ENCODE assay signal across 20 mouse cellular contexts in genomic region chr17:66762716-66763115, GRCm38 (mm10).
"Had no signal": no experiment of that assay in that cellular context is flagged by ENCODE, and none has a peak within 500 bp of the region (broad histone marks: within the 10 kb centered on the region; RNA-seq: fewer than 3 reads in every experiment).

No protein-coding gene starts in this region.

- H3K4me3 ChIP-seq: heart, embryonic 12.5 days; hindbrain, embryonic 13.5 days; hindbrain, embryonic 15.5 days; limb, embryonic 13.5 days; limb, embryonic 15.5 days; liver, embryonic 12.5 days had no signal

- H3K9ac ChIP-seq: forebrain, postnatal 0 days; heart, embryonic 12.5 days; hindbrain, embryonic 13.5 days; hindbrain, embryonic 15.5 days; limb, embryonic 13.5 days; limb, embryonic 15.5 days; liver, embryonic 12.5 days; liver, embryonic 14.5 days had no signal

- H3K36me3 ChIP-seq: hindbrain, embryonic 13.5 days; hindbrain, embryonic 15.5 days; liver, embryonic 12.5 days had no signal

- H3K27me3 ChIP-seq: heart, embryonic 12.5 days; hindbrain, embryonic 13.5 days; hindbrain, embryonic 15.5 days; liver, embryonic 12.5 days had no signal

- H3K9me3 ChIP-seq: heart, embryonic 12.5 days; hindbrain, embryonic 13.5 days; hindbrain, embryonic 15.5 days; limb, embryonic 15.5 days; liver, embryonic 12.5 days had no signal

- ATAC-seq: intestine, embryonic 16.5 days; liver, embryonic 12.5 days had no signal

- H3K27ac ChIP-seq: hindbrain, postnatal 0 days; limb, embryonic 13.5 days; limb, embryonic 15.5 days; liver, embryonic 12.5 days; liver, embryonic 14.5 days had no signal

- DNase-seq: gastrocnemius, postnatal 14 days; gastrocnemius, postnatal 36 days; heart, adult 18-20 months; heart, postnatal 10 days; kidney, adult 18-20 months; kidney, postnatal 10 days; kidney, postnatal 36 days; layer of hippocampus, adult 9-11 months; layer of hippocampus, postnatal 36 days; left cerebral cortex, postnatal 4 days had no signal

- H3K4me2 ChIP-seq: heart, embryonic 12.5 days; limb, embryonic 15.5 days; liver, embryonic 12.5 days had no signal

- H3K4me1 ChIP-seq: heart, embryonic 12.5 days; liver, embryonic 12.5 days had no signal
